Mouse (Mus musculus) liver, embryonic 15.5 days (tissue): ENCODE measurements around the gene Akip1. TPM values are rescaled to one million over a fixed set of nuclear protein-coding genes. Genes with fewer than 3 reads are reported as not detected.

Source experiments
- ATAC-seq: fragments of 200-750 bp; cut with Nextera tagmentation; 2 replicates; pipeline ENCODE4 v1.8.0; 2017; ENCODE audit warnings: moderate number of reproducible peaks, mild to moderate bottlenecking, moderate library complexity; ENCODE audit not compliant: insufficient read depth
- H3K27ac ChIP-seq: fragments of 300-500 bp; sonication (generic); replicated peaks from 2 replicates; pipeline ENCODE4 v1.5.1; 2015; ENCODE audit warnings: mild to moderate bottlenecking, inconsistent platforms
- H3K27me3 ChIP-seq: fragments of 300-500 bp; sonication (generic); 2 replicates; pipeline ENCODE4 v1.6.1; 2015; ENCODE audit warnings: mild to moderate bottlenecking, inconsistent platforms
- H3K36me3 ChIP-seq: fragments of 300-500 bp; sonication (generic); replicated peaks from 2 replicates; pipeline ENCODE4 v1.6.1; 2015; ENCODE audit warnings: moderate library complexity, mild to moderate bottlenecking, inconsistent platforms
- H3K4me1 ChIP-seq: fragments of 300-500 bp; sonication (generic); replicated peaks from 2 replicates; pipeline ENCODE4 v1.6.1; 2015; ENCODE audit warnings: inconsistent platforms
- H3K4me2 ChIP-seq: fragments of 300-500 bp; sonication (generic); 2 replicates; pipeline ENCODE4 v1.6.1; 2015; ENCODE audit warnings: moderate library complexity, mild to moderate bottlenecking, inconsistent platforms
- H3K4me3 ChIP-seq: fragments of 300-500 bp; sonication (generic); replicated peaks from 2 replicates; pipeline ENCODE4 v1.5.1; 2015; ENCODE audit warnings: mild to moderate bottlenecking, inconsistent platforms
- H3K9ac ChIP-seq: fragments of 300-500 bp; sonication (generic); 2 replicates; pipeline ENCODE4 v1.6.1; 2015; ENCODE audit warnings: moderate library complexity, mild to moderate bottlenecking, inconsistent platforms
- H3K9me3 ChIP-seq: fragments of 300-500 bp; sonication (generic); replicated peaks from 2 replicates; pipeline ENCODE4 v1.6.1; 2016; ENCODE audit warnings: inconsistent platforms
- whole genome bisulfite sequencing: fragments of 180-500 bp; shearing (Covaris S2); methylation state at CpG from one replicate; pipeline ENCODE4 v1.1.7; 2015; ENCODE audit warnings: mixed read lengths; ENCODE audit not compliant: insufficient replicate concordance; 5-methylcytosine and 5-hydroxymethylcytosine counted together
- polyA plus RNA-seq: library from polyadenylated mRNA; unstranded; fragments of >200 nt; fragmentation: Nextera tagmentation; extraction: Ambion mirVana; gene quantifications from 2 replicates; pipeline ENCODE4 v1.2.1, GENCODE M21; 2015

Akip1 gene
- polyA plus RNA-seq, 1 experiment from 2014 or later: 36.1 TPM

- WGBS: 80% methylated on average over 1 of the region's 1 CpGs
- no peaks in the 10 kb centered on the region for H3K4me1 ChIP-seq
- peaks cover 58% of the 10 kb centered on the region for H3K36me3 ChIP-seq
- H3K4me2 ChIP-seq: no peak overlapping the region
- no peak overlapping the region for H3K4me3 ChIP-seq
- no peaks in the 10 kb centered on the region for H3K9me3 ChIP-seq
- H3K9ac ChIP-seq: no peak overlapping the region
- H3K27me3 ChIP-seq: no peaks in the 10 kb centered on the region
- no peak for ATAC-seq
- no peak overlapping the region for H3K27ac ChIP-seq
Observed at GRCm38 (mm10) chr7:109741060-109741459, 37.6 kb downstream of the Akip1 start.

- WGBS: 72% methylated on average over 4 of the region's 4 CpGs
- H3K4me1 ChIP-seq: no peaks in the 10 kb centered on the region
- no peak for ATAC-seq
- H3K9ac ChIP-seq: no peak overlapping the region
- H3K36me3 ChIP-seq: peaks cover 53% of the 10 kb centered on the region
- H3K27ac ChIP-seq: no peak overlapping the region
- H3K4me3 ChIP-seq: no peak overlapping the region
- H3K4me2 ChIP-seq: no peak overlapping the region
- no peaks in the 10 kb centered on the region for H3K27me3 ChIP-seq
- H3K9me3 ChIP-seq: no peaks in the 10 kb centered on the region
Observed at GRCm38 (mm10) chr7:109741703-109742102, 38.2 kb downstream of the Akip1 start.

GRCm38 (mm10) chr7:109747747-109748146, 44.3 kb downstream of the Akip1 start:
- H3K4me2 ChIP-seq: no peak overlapping the region
- H3K9ac ChIP-seq: no peak overlapping the region
- no peaks in the 10 kb centered on the region for H3K27me3 ChIP-seq
- no peak for ATAC-seq
- peaks cover 16% of the 10 kb centered on the region for H3K4me1 ChIP-seq
- no peak overlapping the region for H3K27ac ChIP-seq
- H3K4me3 ChIP-seq: no peak overlapping the region
- H3K9me3 ChIP-seq: no peaks in the 10 kb centered on the region
- 67% methylated on average over 1 of the region's 1 CpGs for WGBS
- peaks cover 36% of the 10 kb centered on the region for H3K36me3 ChIP-seq

- peak overlapping the region; percentile 88 for H3K9ac ChIP-seq
- H3K4me1 ChIP-seq: peaks cover 33% of the 10 kb centered on the region
- WGBS: under 1% methylated on average over 13 of the region's 13 CpGs
- H3K27me3 ChIP-seq: no peaks in the 10 kb centered on the region
- no peaks in the 10 kb centered on the region for H3K9me3 ChIP-seq
- peak; percentile 5; the same call in 1 of the 2 replicates for ATAC-seq
- peaks cover 9% of the 10 kb centered on the region for H3K36me3 ChIP-seq
- H3K4me3 ChIP-seq: peak overlapping the region; percentile 71
- H3K4me2 ChIP-seq: peak overlapping the region; percentile 91
- H3K27ac ChIP-seq: peak overlapping the region; percentile 84
Observed at GRCm38 (mm10) chr7:109751427-109752007, 48.0 kb downstream of the Akip1 start.

- Histone ChIP-seq H3K4me2 (peak within 1 kb of the TSS; percentile 91), H3K27ac (peak within 1 kb of the TSS; percentile 84), H3K4me1 (peaks cover 33% of the 10 kb centered on the region), H3K36me3 (peaks cover 9% of the 10 kb centered on the region), H3K4me3 (peak within 1 kb of the TSS; percentile 71), H3K9ac (peak within 1 kb of the TSS; percentile 88), H3K9me3 (no peaks in the 10 kb centered on the region), H3K27me3 (no peaks in the 10 kb centered on the region)
- WGBS: under 1% methylated on average over 69 of the region's 74 CpGs
- peak; percentile 89 for ATAC-seq
Observed at GRCm38 (mm10) chr7:109752008-109752925, 48.8 kb downstream of the Akip1 start, which contains the start of gene Tmem9b. Gene Tmem9b (minus strand): TSS chr7:109752875.

- H3K4me1 ChIP-seq: peaks cover 33% of the 10 kb centered on the region
Observed at GRCm38 (mm10) chr7:109754034-109754433, 50.5 kb downstream of the Akip1 start.

GRCm38 (mm10) chr7:109756291-109756690, 52.8 kb downstream of the Akip1 start:
- H3K9me3 ChIP-seq: no peaks in the 10 kb centered on the region
- no peaks in the 10 kb centered on the region for H3K27me3 ChIP-seq
- H3K4me3 ChIP-seq: no peak overlapping the region
- H3K4me1 ChIP-seq: peaks cover 26% of the 10 kb centered on the region
- no peaks in the 10 kb centered on the region for H3K36me3 ChIP-seq
- H3K27ac ChIP-seq: no peak overlapping the region
- 80% methylated on average over 3 of the region's 3 CpGs for WGBS
- ATAC-seq: no peak
- H3K9ac ChIP-seq: no peak overlapping the region
- H3K4me2 ChIP-seq: no peak overlapping the region

More at GRCm38 (mm10) chr7:109754034-109754433, 50.5 kb downstream of the Akip1 start:
- no peak for ATAC-seq
- Histone ChIP-seq H3K36me3 (peaks cover 2% of the 10 kb centered on the region; the same call in 1 of the 2 replicates), H3K27me3 (no peaks in the 10 kb centered on the region), H3K27ac (no peak overlapping the region), H3K9ac (no peak overlapping the region), H3K4me2 (no peak overlapping the region), H3K9me3 (no peaks in the 10 kb centered on the region), H3K4me3 (no peak overlapping the region)
- 71% methylated on average over 8 of the region's 8 CpGs for WGBS

Other genes with a start within 250 kb of the Akip1 start
- not detected in 2 replicates for gene Trim66, start 195.6 kb upstream of the Akip1 start, polyA plus RNA-seq
- gene Rpl27a, start 184.5 kb upstream of the Akip1 start, polyA plus RNA-seq: 58.5 and 71.9 TPM in 2 replicates
- gene St5, start 85 bp upstream of the Akip1 start, polyA plus RNA-seq: 20.1 and 24.8 TPM in 2 replicates
- gene BC051019, start 20.2 kb downstream of the Akip1 start, polyA plus RNA-seq: 0.07 TPM in 1 of 2 replicates, not detected in the other
- not detected in 2 replicates for gene Ascl3, start 28.0 kb downstream of the Akip1 start, polyA plus RNA-seq
- gene Tmem9b, start 49.2 kb downstream of the Akip1 start, polyA plus RNA-seq: 30.2 and 30.5 TPM in 2 replicates
- gene Nrip3, start 78.3 kb downstream of the Akip1 start, polyA plus RNA-seq: 0.23 and 0.28 TPM in 2 replicates
- 0.05 and 0.22 TPM in 2 replicates for gene Scube2, start 162.0 kb downstream of the Akip1 start, polyA plus RNA-seq